Mouse (Mus musculus): Measurements from ENCODE around the gene Rnf114. TPM values are rescaled to one million over a fixed set of nuclear protein-coding genes. Genes with fewer than 3 reads are reported as not detected.

The Rnf114 gene
- total and polyA plus RNA-seq, 2 experiments from 2014 or later: 79.5 to 84.5 TPM

DNA sequence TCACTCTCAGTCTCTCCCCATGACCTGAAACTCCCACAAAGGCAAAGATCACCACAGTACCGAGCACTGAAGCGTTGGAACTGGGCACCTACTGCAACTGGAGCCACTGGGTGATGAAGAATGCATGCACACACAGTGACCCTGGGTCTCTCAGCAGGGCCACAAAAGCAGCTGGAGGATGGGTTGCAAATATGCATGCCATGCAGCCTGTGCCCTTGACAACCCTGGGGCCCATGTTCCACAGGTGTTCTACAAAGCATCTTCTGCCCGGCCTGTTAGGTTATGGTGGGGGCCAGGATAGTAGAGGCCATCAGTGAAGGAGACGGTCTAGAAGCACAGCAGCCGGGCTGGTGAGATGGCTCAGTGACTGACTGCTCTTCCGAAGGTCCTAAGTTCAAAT lies 4.9 kb upstream of the Rnf114 start:
- no peak for TF ChIP-seq CTCF (IDR thresholded peaks at IDR 0.05; ENCODE audit: low read depth)
- DNase-seq (no peak), ATAC-seq (no peak)
- H3K27me3 ChIP-seq (ENCODE audit: insufficient read depth, low read length): no peaks in the 10 kb centered on the region
- H3K27ac ChIP-seq (ENCODE audit: low read depth, low read length): no peak overlapping the region
- H3K9ac ChIP-seq: no peak overlapping the region
- WGBS: 95% methylated on average over 6 of the region's 6 CpGs
- no peaks in the 10 kb centered on the region for H3K9me3 ChIP-seq (ENCODE audit: low read length)
- H3K4me1 ChIP-seq (ENCODE audit: insufficient read depth): peaks cover 10% of the 10 kb centered on the region
- peaks cover 30% of the 10 kb centered on the region for H3K36me3 ChIP-seq (ENCODE audit: insufficient read depth)
- H3K4me2 ChIP-seq (ENCODE audit: low read depth): no peak overlapping the region
- no peak overlapping the region for H3K4me3 ChIP-seq (ENCODE audit: low read depth, low read length)

DNA sequence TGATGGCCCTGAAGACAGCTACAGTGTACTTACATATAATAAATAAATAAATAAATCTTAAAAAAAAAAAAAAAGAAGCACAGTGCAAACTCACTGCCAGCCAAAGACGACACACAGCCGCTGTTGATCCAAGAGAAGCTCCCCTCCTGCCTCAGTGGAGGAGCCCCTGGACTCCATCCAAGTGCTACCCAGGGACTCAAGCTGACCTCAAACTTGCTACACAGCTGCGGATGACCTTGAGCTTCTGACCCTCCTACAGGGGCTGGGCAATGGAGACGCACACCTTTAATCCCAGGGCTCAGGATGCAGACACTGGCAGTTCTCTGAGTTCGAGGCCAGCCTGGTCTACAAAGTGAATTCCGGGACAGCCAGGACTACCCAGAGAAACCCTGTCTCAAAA lies 4.5 kb upstream of the Rnf114 start:
- H3K36me3 ChIP-seq (ENCODE audit: insufficient read depth): peaks cover 26% of the 10 kb centered on the region
- no peaks in the 10 kb centered on the region for H3K27me3 ChIP-seq (ENCODE audit: insufficient read depth, low read length)
- no peaks in the 10 kb centered on the region for H3K9me3 ChIP-seq (ENCODE audit: low read length)
- DNase-seq (no peak), ATAC-seq (no peak)
- no peak overlapping the region for H3K4me2 ChIP-seq (ENCODE audit: low read depth)
- no peak overlapping the region for H3K9ac ChIP-seq
- 83% methylated on average over 6 of the region's 6 CpGs for WGBS
- H3K4me1 ChIP-seq (ENCODE audit: insufficient read depth): peaks cover 10% of the 10 kb centered on the region
- no peak overlapping the region for H3K4me3 ChIP-seq (ENCODE audit: low read depth, low read length)
- H3K27ac ChIP-seq (ENCODE audit: low read depth, low read length): no peak overlapping the region
- no peak for TF ChIP-seq CTCF (IDR thresholded peaks at IDR 0.05; ENCODE audit: low read depth)

DNA sequence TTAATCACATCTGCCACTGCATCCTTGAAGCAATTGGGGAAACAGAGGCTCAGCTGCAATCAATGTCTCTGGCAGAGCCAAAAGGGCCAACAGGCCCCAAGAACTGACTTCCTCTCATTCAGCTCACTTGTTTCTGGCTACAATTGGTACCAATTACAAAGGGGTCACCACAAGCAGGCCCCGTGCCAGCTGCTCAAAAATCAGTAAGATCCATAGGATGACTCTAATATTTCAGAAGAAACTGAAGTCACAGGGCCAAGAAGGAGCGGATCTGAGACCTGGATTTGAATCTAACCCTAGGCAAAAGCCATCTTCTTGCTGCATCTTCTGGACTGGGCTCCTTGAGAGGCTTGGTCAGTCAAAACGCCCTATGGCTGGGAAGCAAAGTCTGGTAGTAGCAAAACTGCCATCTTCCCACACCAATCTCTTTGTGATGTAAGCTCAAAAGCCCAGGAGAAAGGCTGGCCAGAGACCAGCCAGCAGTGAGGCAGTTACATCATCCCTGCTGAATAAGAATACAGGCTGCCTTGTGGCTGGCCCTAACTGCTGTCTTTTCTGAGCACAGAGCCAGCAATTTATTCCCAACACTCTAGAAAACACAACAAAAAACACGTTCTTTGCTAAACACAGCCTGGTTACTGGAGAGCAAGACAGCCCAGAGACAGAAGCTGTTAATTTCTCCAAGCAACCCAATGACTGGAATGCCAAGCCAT lies 1.5 kb upstream of the Rnf114 start:
- WGBS: 43% methylated on average over 4 of the region's 4 CpGs
- Histone ChIP-seq H3K36me3 (ENCODE audit: insufficient read depth) (peaks cover 11% of the 10 kb centered on the region; the same call in 1 of the 2 replicates), H3K4me1 (ENCODE audit: insufficient read depth) (peaks cover 10% of the 10 kb centered on the region), H3K27ac (ENCODE audit: low read depth, low read length) (peak overlapping the region; percentile 83), H3K9me3 (ENCODE audit: low read length) (no peaks in the 10 kb centered on the region), H3K4me3 (ENCODE audit: low read depth, low read length) (peak overlapping the region; percentile 83), H3K4me2 (ENCODE audit: low read depth) (peak overlapping the region; percentile 73), H3K9ac (peak overlapping the region; percentile 25; the same call in 1 of the 2 replicates), H3K27me3 (ENCODE audit: insufficient read depth, low read length) (no peaks in the 10 kb centered on the region)
- no peak for TF ChIP-seq CTCF (IDR thresholded peaks at IDR 0.05; ENCODE audit: low read depth)
- ATAC-seq (peak; percentile 57), DNase-seq (peak; percentile 69)

DNA sequence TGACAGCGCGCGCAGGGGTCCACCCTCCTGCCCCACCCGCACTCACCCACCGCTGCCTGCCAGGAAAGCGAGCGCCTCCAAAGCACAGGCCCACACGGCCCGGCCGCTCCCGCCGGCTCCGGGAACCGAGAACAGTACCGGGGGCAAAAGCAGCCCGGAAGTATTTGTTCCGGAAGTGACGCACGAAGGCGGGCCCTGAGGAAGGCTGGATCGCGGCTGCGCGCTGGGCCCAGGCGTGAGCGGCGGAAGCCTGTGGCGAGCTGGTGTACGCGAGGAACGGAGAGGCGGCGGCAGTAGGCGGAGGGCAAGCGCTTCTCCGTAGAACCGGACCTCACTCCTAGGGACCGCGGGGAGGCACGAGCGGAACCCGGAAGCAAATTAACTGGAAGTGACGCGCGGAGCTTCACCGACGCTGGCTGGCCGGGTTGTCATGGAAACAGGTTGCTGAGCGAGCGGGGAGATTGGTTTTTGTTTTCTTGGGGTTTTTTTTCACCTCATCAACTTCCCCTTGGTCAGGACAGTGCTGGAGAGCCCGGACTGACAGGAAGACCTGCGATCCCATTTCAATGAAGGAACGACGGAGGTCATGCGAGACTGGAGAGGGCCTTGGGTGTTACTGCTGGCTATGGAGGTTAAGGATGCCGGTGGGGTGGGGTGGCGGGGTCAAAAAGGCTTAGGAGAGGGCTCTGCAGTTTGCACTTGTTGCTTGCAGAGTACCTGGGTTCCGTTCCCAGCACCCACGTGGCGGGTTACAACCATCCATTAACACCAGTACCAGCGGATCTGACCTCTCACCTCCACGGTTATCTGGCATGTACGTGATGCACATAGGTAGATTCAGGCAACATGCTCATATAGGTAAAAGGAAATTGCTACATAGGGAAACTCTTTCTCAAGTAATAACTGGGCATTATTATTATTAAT lies 530 bp downstream of the Rnf114 start, which contains the start of gene Spata2:
Gene Spata2, minus strand, starts transcription at position 175 of the 924 bp plus-strand sequence.
- Histone ChIP-seq H3K4me1 (ENCODE audit: insufficient read depth) (peaks cover 10% of the 10 kb centered on the region), H3K9ac (peak within 1 kb of the TSS; percentile 87)

DNA sequence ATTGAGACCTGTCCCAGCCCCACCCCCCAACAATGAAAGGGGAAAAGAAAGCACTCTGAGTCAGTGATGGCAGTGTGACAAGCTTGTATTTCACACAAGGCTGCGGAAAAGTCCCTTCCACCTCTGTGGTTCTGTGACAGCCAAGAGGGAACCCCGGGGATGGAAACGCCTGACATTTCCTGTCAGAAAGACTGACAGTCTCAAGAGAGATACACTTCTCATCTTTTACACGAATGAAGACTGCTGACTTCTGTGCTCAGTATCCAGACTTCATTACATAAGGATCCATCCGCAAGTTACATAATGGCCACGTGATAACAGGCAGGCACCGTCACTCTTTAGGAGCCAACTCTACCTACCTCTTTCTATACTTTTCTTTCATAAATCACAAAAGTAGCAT lies 4.0 kb downstream of the Rnf114 start:
- H3K4me3 ChIP-seq (ENCODE audit: low read depth, low read length): no peak overlapping the region
- H3K36me3 ChIP-seq (ENCODE audit: insufficient read depth): no peaks in the 10 kb centered on the region
- peaks cover 2% of the 10 kb centered on the region; the same call in 1 of the 2 replicates for H3K4me1 ChIP-seq (ENCODE audit: insufficient read depth)
- DNase-seq: no peak
- no peaks in the 10 kb centered on the region for H3K9me3 ChIP-seq (ENCODE audit: low read length)
- TF ChIP-seq CTCF (IDR thresholded peaks at IDR 0.05; ENCODE audit: low read depth): no peak
- H3K27me3 ChIP-seq (ENCODE audit: insufficient read depth, low read length): no peaks in the 10 kb centered on the region
- no peak for ATAC-seq
- no peak overlapping the region for H3K9ac ChIP-seq
- no peak overlapping the region for H3K4me2 ChIP-seq (ENCODE audit: low read depth)
- WGBS: 82% methylated on average over 7 of the region's 7 CpGs
- H3K27ac ChIP-seq (ENCODE audit: low read depth, low read length): no peak overlapping the region

More for the DNA sequence above, 530 bp downstream of the Rnf114 start, which contains the start of gene Spata2:
- Histone ChIP-seq H3K4me2 (ENCODE audit: low read depth) (peak within 1 kb of the TSS; percentile 73), H3K27ac (ENCODE audit: low read depth, low read length) (peak within 1 kb of the TSS; percentile 99), H3K4me3 (ENCODE audit: low read depth, low read length) (peak within 1 kb of the TSS; percentile 83), H3K27me3 (ENCODE audit: insufficient read depth, low read length) (no peaks in the 10 kb centered on the region), H3K9me3 (ENCODE audit: low read length) (no peaks in the 10 kb centered on the region), H3K36me3 (ENCODE audit: insufficient read depth) (0 out of 2 replicates have a peak, but pooled peaks cover 4% of the 10 kb centered on the region)
- ATAC-seq: peak; percentile 89
- 2% methylated on average over 55 of the region's 63 CpGs for WGBS
- peak; percentile 95 for DNase-seq
- no peak for TF ChIP-seq CTCF (IDR thresholded peaks at IDR 0.05; ENCODE audit: low read depth)

DNA sequence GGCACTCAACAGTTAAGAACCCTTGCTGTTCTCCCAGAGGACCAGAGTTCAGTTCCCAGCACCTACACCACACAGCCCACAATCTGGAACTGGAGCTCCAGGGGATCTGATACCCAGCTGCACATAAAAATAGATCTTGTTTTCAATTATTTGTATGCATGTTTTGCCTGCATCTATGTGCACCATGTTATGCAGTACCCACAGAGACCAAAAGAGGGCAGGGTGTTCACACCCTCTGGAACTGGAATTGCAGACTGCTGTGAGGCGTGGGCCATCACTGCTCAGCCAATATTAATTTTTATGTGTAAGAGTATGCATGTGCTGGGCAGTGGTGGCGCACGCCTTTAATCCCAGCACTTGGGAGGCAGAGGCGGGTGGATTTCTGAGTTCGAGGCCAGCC lies 4.8 kb downstream of the Rnf114 start:
- H3K9me3 ChIP-seq (ENCODE audit: low read length): no peaks in the 10 kb centered on the region
- ATAC-seq (no peak), DNase-seq (no peak)
- H3K9ac ChIP-seq: no peak overlapping the region
- H3K36me3 ChIP-seq (ENCODE audit: insufficient read depth): no peaks in the 10 kb centered on the region
- no peak overlapping the region for H3K27ac ChIP-seq (ENCODE audit: low read depth, low read length)
- H3K4me3 ChIP-seq (ENCODE audit: low read depth, low read length): no peak overlapping the region
- TF ChIP-seq CTCF (IDR thresholded peaks at IDR 0.05; ENCODE audit: low read depth): peak; percentile 57
- no peaks in the 10 kb centered on the region for H3K4me1 ChIP-seq (ENCODE audit: insufficient read depth)
- H3K27me3 ChIP-seq (ENCODE audit: insufficient read depth, low read length): no peaks in the 10 kb centered on the region
- no peak overlapping the region for H3K4me2 ChIP-seq (ENCODE audit: low read depth)
- 77% methylated on average over 5 of the region's 5 CpGs for WGBS
